ENCODE assay signal across 22 mouse cellular contexts in genomic region chr13:23495526-23495925, GRCm38 (mm10).
"Had no signal": no experiment of that assay in that cellular context is flagged by ENCODE, and none has a peak within 500 bp of the region (broad histone marks: within the 10 kb centered on the region; RNA-seq: fewer than 3 reads in every experiment).

No protein-coding gene starts in this region.

- H3K9me3 ChIP-seq: heart, embryonic 13.5 days; heart, embryonic 15.5 days; hindbrain, embryonic 13.5 days; hindbrain, embryonic 15.5 days; limb, embryonic 10.5 days; limb, embryonic 12.5 days; liver, embryonic 13.5 days; liver, embryonic 15.5 days had no signal

- DNase-seq: gastrocnemius, postnatal 14 days; gastrocnemius, postnatal 36 days; heart, adult 11 months; heart, adult 2 months; heart, postnatal 14 days; heart, postnatal 36 days; kidney, adult 11 months; kidney, adult 2 months; kidney, postnatal 10 days; kidney, postnatal 25 days; kidney, postnatal 4 days; liver; liver, embryonic 13.5 days had no signal

- H3K4me3 ChIP-seq: heart, adult 2 months; heart, embryonic 13.5 days; heart, embryonic 15.5 days; hindbrain, embryonic 13.5 days; hindbrain, embryonic 15.5 days; layer of hippocampus, adult 2 months; left cerebral cortex, adult 2 months; limb, embryonic 10.5 days; limb, embryonic 12.5 days; liver, embryonic 13.5 days; liver, embryonic 15.5 days had no signal

- H3K36me3 ChIP-seq: heart, embryonic 13.5 days; heart, embryonic 15.5 days; hindbrain, embryonic 13.5 days; hindbrain, embryonic 15.5 days; limb, embryonic 10.5 days; limb, embryonic 12.5 days; liver, embryonic 13.5 days; liver, embryonic 15.5 days had no signal

- H3K27me3 ChIP-seq: heart, embryonic 13.5 days; heart, embryonic 15.5 days; liver, embryonic 13.5 days; liver, embryonic 15.5 days had no signal
